Mouse (Mus musculus): ENCODE results near the gene Wdr82. TPM values are rescaled to one million over a fixed set of nuclear protein-coding genes. Genes with fewer than 3 reads are reported as not detected.

The Wdr82 gene
- polyA plus RNA-seq, 1 experiment: 17.7 TPM

- 62% methylated on average over 24 of the region's 24 CpGs for WGBS
- Histone ChIP-seq H3K4me3 (replicated peaks; ENCODE audit: control insufficient read depth, low read depth, low read length) (peak overlapping the region; percentile 25), H3K27ac (ENCODE audit: control insufficient read depth, insufficient read depth, low read depth, low read length, poor library complexity) (no peak overlapping the region), H3K4me1 (ENCODE audit: control insufficient read depth, insufficient read depth, low read length) (peaks cover 15% of the 10 kb centered on the region)
- no peak for TF ChIP-seq POLR2A (IDR thresholded peaks at IDR 0.05; ENCODE audit: borderline replicate concordance, control insufficient read depth, low read depth, low read length)
- TF ChIP-seq CTCF (IDR thresholded peaks at IDR 0.05; ENCODE audit: control insufficient read depth, insufficient read depth, low read length): no peak
Observed at GRCm38 (mm10) chr9:106225469-106226150, 54.9 kb downstream of the Wdr82 start.

GRCm38 (mm10) chr9:106226151-106226682, 55.5 kb downstream of the Wdr82 start:
- TF ChIP-seq POLR2A (IDR thresholded peaks at IDR 0.05; ENCODE audit: borderline replicate concordance, control insufficient read depth, low read depth, low read length): no peak
- no peak for TF ChIP-seq CTCF (IDR thresholded peaks at IDR 0.05; ENCODE audit: control insufficient read depth, insufficient read depth, low read length)
- WGBS: 7% methylated on average over 34 of the region's 34 CpGs
- Histone ChIP-seq H3K27ac (ENCODE audit: control insufficient read depth, insufficient read depth, low read depth, low read length, poor library complexity) (no peak overlapping the region; the same call in 1 of the 2 replicates), H3K4me1 (ENCODE audit: control insufficient read depth, insufficient read depth, low read length) (peaks cover 13% of the 10 kb centered on the region), H3K4me3 (replicated peaks; ENCODE audit: control insufficient read depth, low read depth, low read length) (peak overlapping the region; percentile 25)

- no peak for TF ChIP-seq CTCF (IDR thresholded peaks at IDR 0.05; ENCODE audit: control insufficient read depth, insufficient read depth, low read length)
- no peak for TF ChIP-seq POLR2A (IDR thresholded peaks at IDR 0.05; ENCODE audit: borderline replicate concordance, control insufficient read depth, low read depth, low read length)
- H3K4me1 ChIP-seq (ENCODE audit: control insufficient read depth, insufficient read depth, low read length): peaks cover 9% of the 10 kb centered on the region; the same call in 1 of the 2 replicates
- WGBS: 78% methylated on average over 8 of the region's 8 CpGs
- no peak overlapping the region for H3K27ac ChIP-seq (ENCODE audit: control insufficient read depth, insufficient read depth, low read depth, low read length, poor library complexity)
- H3K4me3 ChIP-seq (replicated peaks; ENCODE audit: control insufficient read depth, low read depth, low read length): no peak overlapping the region
Observed at GRCm38 (mm10) chr9:106227790-106228429, 57.2 kb downstream of the Wdr82 start.

GRCm38 (mm10) chr9:106230051-106230733, 59.5 kb downstream of the Wdr82 start:
- Histone ChIP-seq H3K27ac (ENCODE audit: control insufficient read depth, insufficient read depth, low read depth, low read length, poor library complexity) (peak overlapping the region; percentile 66), H3K4me3 (replicated peaks; ENCODE audit: control insufficient read depth, low read depth, low read length) (no peak overlapping the region)
- 20% methylated on average over 9 of the region's 9 CpGs for WGBS

GRCm38 (mm10) chr9:106230734-106231106, 60.0 kb downstream of the Wdr82 start:
- Histone ChIP-seq H3K4me1 (ENCODE audit: control insufficient read depth, insufficient read depth, low read length) (peaks cover 4% of the 10 kb centered on the region; the same call in 1 of the 2 replicates), H3K4me3 (replicated peaks; ENCODE audit: control insufficient read depth, low read depth, low read length) (no peak overlapping the region), H3K27ac (ENCODE audit: control insufficient read depth, insufficient read depth, low read depth, low read length, poor library complexity) (peak overlapping the region; percentile 66)
- TF ChIP-seq POLR2A (IDR thresholded peaks at IDR 0.05; ENCODE audit: borderline replicate concordance, control insufficient read depth, low read depth, low read length) (no peak), CTCF (IDR thresholded peaks at IDR 0.05; ENCODE audit: control insufficient read depth, insufficient read depth, low read length) (no peak)
- 13% methylated on average over 3 of the region's 3 CpGs for WGBS

More at GRCm38 (mm10) chr9:106230051-106230733, 59.5 kb downstream of the Wdr82 start:
- H3K4me1 ChIP-seq (ENCODE audit: control insufficient read depth, insufficient read depth, low read length): peaks cover 4% of the 10 kb centered on the region; the same call in 1 of the 2 replicates
- TF ChIP-seq POLR2A (IDR thresholded peaks at IDR 0.05; ENCODE audit: borderline replicate concordance, control insufficient read depth, low read depth, low read length) (no peak), CTCF (IDR thresholded peaks at IDR 0.05; ENCODE audit: control insufficient read depth, insufficient read depth, low read length) (0 out of 2 replicates have a peak, but pooled peaks have one; percentile 8)

- H3K4me3 ChIP-seq (replicated peaks; ENCODE audit: control insufficient read depth, low read depth, low read length): no peak overlapping the region
- H3K4me1 ChIP-seq (ENCODE audit: control insufficient read depth, insufficient read depth, low read length): peaks cover 4% of the 10 kb centered on the region; the same call in 1 of the 2 replicates
- H3K27ac ChIP-seq (ENCODE audit: control insufficient read depth, insufficient read depth, low read depth, low read length, poor library complexity): no peak overlapping the region
- 55% methylated on average over 7 of the region's 7 CpGs for WGBS
- TF ChIP-seq CTCF (IDR thresholded peaks at IDR 0.05; ENCODE audit: control insufficient read depth, insufficient read depth, low read length): no peak; the same call in 1 of the 2 replicates
- no peak for TF ChIP-seq POLR2A (IDR thresholded peaks at IDR 0.05; ENCODE audit: borderline replicate concordance, control insufficient read depth, low read depth, low read length)
Observed at GRCm38 (mm10) chr9:106231220-106231619, 60.5 kb downstream of the Wdr82 start.

- WGBS: 61% methylated on average over 4 of the region's 4 CpGs
- Histone ChIP-seq H3K4me3 (replicated peaks; ENCODE audit: control insufficient read depth, low read depth, low read length) (no peak overlapping the region), H3K27ac (ENCODE audit: control insufficient read depth, insufficient read depth, low read depth, low read length, poor library complexity) (no peak overlapping the region), H3K4me1 (ENCODE audit: control insufficient read depth, insufficient read depth, low read length) (peaks cover 4% of the 10 kb centered on the region; the same call in 1 of the 2 replicates)
- TF ChIP-seq CTCF (IDR thresholded peaks at IDR 0.05; ENCODE audit: control insufficient read depth, insufficient read depth, low read length) (no peak), POLR2A (IDR thresholded peaks at IDR 0.05; ENCODE audit: borderline replicate concordance, control insufficient read depth, low read depth, low read length) (no peak)
Observed at GRCm38 (mm10) chr9:106231816-106232215, 61.1 kb downstream of the Wdr82 start.

- Histone ChIP-seq H3K27ac (ENCODE audit: control insufficient read depth, insufficient read depth, low read depth, low read length, poor library complexity) (no peak overlapping the region), H3K4me1 (ENCODE audit: control insufficient read depth, insufficient read depth, low read length) (peaks cover 4% of the 10 kb centered on the region; the same call in 1 of the 2 replicates), H3K4me3 (replicated peaks; ENCODE audit: control insufficient read depth, low read depth, low read length) (no peak overlapping the region)
- WGBS: 72% methylated on average over 3 of the region's 3 CpGs
- TF ChIP-seq CTCF (IDR thresholded peaks at IDR 0.05; ENCODE audit: control insufficient read depth, insufficient read depth, low read length) (no peak), POLR2A (IDR thresholded peaks at IDR 0.05; ENCODE audit: borderline replicate concordance, control insufficient read depth, low read depth, low read length) (no peak)
Observed at GRCm38 (mm10) chr9:106232956-106233355, 62.2 kb downstream of the Wdr82 start.

All from bone marrow, adult 2 months (tissue).